Mouse (Mus musculus): Measurements from ENCODE around the gene Gm6351. TPM values are rescaled to one million over a fixed set of nuclear protein-coding genes. Genes with fewer than 3 reads are reported as not detected.

Gene Gm6351
- not detected for polyA plus RNA-seq (2014; fragmentation: Illumina TruSeq; extraction: RNeasy Lipid Tissue Mini Kit (QIAGEN cat#74804); ENCODE audit: low read depth, low replicate concordance)

GRCm38 (mm10) chr5:94076085-94076484 lies at the start of gene Gm6351:
Gm6351 (plus strand) TSS chr5:94076385.

GRCm38 (mm10) chr5:94070445-94070844 lies 5.7 kb upstream of the Gm6351 start, which contains the start of gene BC061212:
BC061212 (minus strand) TSS chr5:94070545.

Other genes with a start within 250 kb of the Gm6351 start
- not detected for gene Gm7792, start 232.6 kb upstream of the Gm6351 start, polyA plus RNA-seq (2014; fragmentation: Illumina TruSeq; extraction: RNeasy Lipid Tissue Mini Kit (QIAGEN cat#74804); ENCODE audit: low read depth, low replicate concordance)
- not detected for gene Gm16429, start 147.3 kb upstream of the Gm6351 start, polyA plus RNA-seq (2014; fragmentation: Illumina TruSeq; extraction: RNeasy Lipid Tissue Mini Kit (QIAGEN cat#74804); ENCODE audit: low read depth, low replicate concordance)
- gene BC061212, start 5.8 kb upstream of the Gm6351 start, polyA plus RNA-seq (2014; fragmentation: Illumina TruSeq; extraction: RNeasy Lipid Tissue Mini Kit (QIAGEN cat#74804); ENCODE audit: low read depth, low replicate concordance): not detected
- not detected for gene Gm3106, start 141.6 kb downstream of the Gm6351 start, polyA plus RNA-seq (2014; fragmentation: Illumina TruSeq; extraction: RNeasy Lipid Tissue Mini Kit (QIAGEN cat#74804); ENCODE audit: low read depth, low replicate concordance)
- gene A430089I19Rik, start 230.4 kb downstream of the Gm6351 start, polyA plus RNA-seq (2014; fragmentation: Illumina TruSeq; extraction: RNeasy Lipid Tissue Mini Kit (QIAGEN cat#74804); ENCODE audit: low read depth, low replicate concordance): not detected
- gene Gm6502, start 238.1 kb downstream of the Gm6351 start, polyA plus RNA-seq (2014; fragmentation: Illumina TruSeq; extraction: RNeasy Lipid Tissue Mini Kit (QIAGEN cat#74804); ENCODE audit: low read depth, low replicate concordance): not detected

Data from adrenal gland, adult 10 weeks (tissue).